Mouse (Mus musculus) CH12.LX (cell line): ENCODE data around the gene F7. TPM values are rescaled to one million over a fixed set of nuclear protein-coding genes. Genes with fewer than 3 reads are reported as not detected.
"Not testable (repeated sequence)": the region's sequence is repeated elsewhere in the genome, so short reads cannot be mapped to it uniquely, and the experiment has no call there.

ENCODE experiments used
- DNase-seq: peaks from one replicate; pipeline ENCODE4 v3.0.0-alpha.2; 2013; ENCODE audit errors: extremely low read depth
- H3K27ac ChIP-seq: 2 replicates; pipeline ENCODE4 v1.5.1; 2012; ENCODE audit warnings: low read depth, mild to moderate bottlenecking, control low read depth, moderate library complexity; ENCODE audit not compliant: insufficient read depth
- H3K27me3 ChIP-seq: replicated peaks from 2 replicates; pipeline ENCODE3; 2012; ENCODE audit warnings: inconsistent platforms
- H3K36me3 ChIP-seq, 2 experiments: replicated peaks in 1 of 2; 2 replicates each; pipeline versions ENCODE3 to v1.6.1; 2012; ENCODE audit warnings: inconsistent platforms in 1 of 2, low read length in 1 of 2, mild to moderate bottlenecking in 1 of 2, mixed read lengths in 1 of 2, moderate library complexity in 1 of 2; ENCODE audit not compliant: control insufficient read depth in 1 of 2, insufficient read depth in 1 of 2
- H3K4me1 ChIP-seq, 2 experiments: 2 replicates each; pipeline ENCODE4 v1.6.1; 2012; ENCODE audit warnings: inconsistent platforms in 1 of 2, moderate library complexity in 1 of 2; ENCODE audit not compliant: insufficient read depth in 2 of 2, control insufficient read depth in 1 of 2
- H3K4me2 ChIP-seq: 2 replicates; pipeline ENCODE4 v1.6.1; 2012; ENCODE audit warnings: low read depth, mild to moderate bottlenecking, control low read depth; ENCODE audit not compliant: poor library complexity, insufficient read depth, severe bottlenecking
- H3K4me3 ChIP-seq, 3 experiments: fragments of 150-350 bp in 1 of 3; sonication (generic) in 1 of 3; replicated peaks in 1 of 3; 2 replicates each; pipeline versions ENCODE3 to v1.5.1; 2011 to 2012; ENCODE audit warnings: low read depth in 2 of 3, low read length in 2 of 3, mild to moderate bottlenecking in 2 of 3, moderate library complexity in 2 of 3, control low read depth in 1 of 3, improper control_type of control experiment in 1 of 3, inconsistent platforms in 1 of 3, mixed read lengths in 1 of 3; ENCODE audit not compliant: poor library complexity in 1 of 3
- H3K79me2 ChIP-seq: replicated peaks from 2 replicates; pipeline ENCODE4 v1.6.1; 2012; ENCODE audit warnings: mild to moderate bottlenecking, moderate library complexity; ENCODE audit not compliant: control insufficient read depth, poor library complexity, insufficient read depth, severe bottlenecking; ENCODE audit errors: extremely low read depth
- H3K9ac ChIP-seq: 2 replicates; pipeline ENCODE4 v1.6.1; 2012; ENCODE audit warnings: low read depth, mild to moderate bottlenecking, control low read depth, moderate library complexity; ENCODE audit not compliant: insufficient read depth
- H3K9me3 ChIP-seq: replicated peaks from 2 replicates; pipeline ENCODE3; 2012; ENCODE audit warnings: low read length, inconsistent platforms, mixed read lengths
- CHD1 ChIP-seq: IDR thresholded peaks from 2 replicates; pipeline ENCODE4 v1.6.1; 2012; ENCODE audit warnings: low read depth, low read length, improper control_type of control experiment, inconsistent platforms
- ELF1 ChIP-seq: IDR thresholded peaks from 2 replicates; pipeline ENCODE4 v1.6.1; 2014; ENCODE audit warnings: low read depth, mild to moderate bottlenecking, inconsistent platforms, low read length, improper control_type of control experiment
- ETS1 ChIP-seq: conservative IDR thresholded peaks from 2 replicates; pipeline ENCODE4 v1.6.1; 2012; ENCODE audit warnings: low read depth, mild to moderate bottlenecking, inconsistent platforms, low read length, improper control_type of control experiment, moderate library complexity
- GABPA ChIP-seq: IDR thresholded peaks from 2 replicates; pipeline ENCODE4 v1.6.1; 2012; ENCODE audit warnings: low read depth, low read length, improper control_type of control experiment, inconsistent platforms; ENCODE audit not compliant: insufficient replicate concordance
- HCFC1 ChIP-seq: IDR thresholded peaks from 2 replicates; pipeline ENCODE4 v1.6.1; 2012; ENCODE audit warnings: low read depth, mild to moderate bottlenecking, inconsistent platforms, low read length, improper control_type of control experiment
- JUN ChIP-seq: IDR thresholded peaks from 2 replicates; pipeline ENCODE4 v1.6.1; 2011; ENCODE audit warnings: low read depth, mild to moderate bottlenecking, low read length, improper control_type of control experiment, moderate library complexity; ENCODE audit not compliant: insufficient read depth
- JUND ChIP-seq: conservative IDR thresholded peaks from 2 replicates; pipeline ENCODE4 v1.6.1; 2011; ENCODE audit warnings: low read depth, low read length, improper control_type of control experiment
- MAFK ChIP-seq: IDR thresholded peaks from 2 replicates; pipeline ENCODE4 v1.6.1; 2011; ENCODE audit warnings: low read length, improper control_type of control experiment; ENCODE audit not compliant: insufficient replicate concordance
- MAZ ChIP-seq: IDR thresholded peaks from 2 replicates; pipeline ENCODE4 v1.6.1; 2012; ENCODE audit warnings: low read depth, mild to moderate bottlenecking, inconsistent platforms, low read length, improper control_type of control experiment, moderate library complexity
- MEF2A ChIP-seq: IDR thresholded peaks from 2 replicates; pipeline ENCODE4 v1.6.1; 2014; ENCODE audit warnings: low read depth, mild to moderate bottlenecking, inconsistent platforms, low read length, improper control_type of control experiment, borderline replicate concordance
- TBP ChIP-seq: conservative IDR thresholded peaks from 2 replicates; pipeline ENCODE4 v1.6.1; 2011; ENCODE audit warnings: low read depth, low read length, improper control_type of control experiment
- TCF12 ChIP-seq: IDR thresholded peaks from 2 replicates; pipeline ENCODE4 v1.6.1; 2014; ENCODE audit warnings: low read depth, mild to moderate bottlenecking, inconsistent platforms, low read length, improper control_type of control experiment
- UBTF ChIP-seq: IDR thresholded peaks from 2 replicates; pipeline ENCODE4 v1.6.1; 2012; ENCODE audit warnings: low read depth, mild to moderate bottlenecking, inconsistent platforms, low read length, improper control_type of control experiment, moderate library complexity
- USF1 ChIP-seq: IDR thresholded peaks from 2 replicates; pipeline ENCODE4 v1.6.1; 2014; ENCODE audit warnings: low read depth, mild to moderate bottlenecking, inconsistent platforms, low read length, improper control_type of control experiment
- USF2 ChIP-seq: conservative IDR thresholded peaks from 2 replicates; pipeline ENCODE4 v1.6.1; 2011; ENCODE audit warnings: low read depth, low read length, improper control_type of control experiment
- ZC3H11A ChIP-seq: IDR thresholded peaks from 2 replicates; pipeline ENCODE4 v1.6.1; 2012; ENCODE audit warnings: low read depth, mild to moderate bottlenecking, inconsistent platforms, low read length, improper control_type of control experiment
- ZKSCAN1 ChIP-seq: IDR thresholded peaks from 2 replicates; pipeline ENCODE4 v1.6.1; 2012; ENCODE audit warnings: low read depth, inconsistent platforms, low read length, improper control_type of control experiment, borderline replicate concordance
- ZMIZ1 ChIP-seq: IDR thresholded peaks from 2 replicates; pipeline ENCODE4 v1.6.1; 2012; ENCODE audit warnings: low read depth, mild to moderate bottlenecking, inconsistent platforms, low read length, improper control_type of control experiment
- ZNF384 ChIP-seq: IDR thresholded peaks from 2 replicates; pipeline ENCODE4 v1.6.1; 2012; ENCODE audit warnings: low read depth, low read length, improper control_type of control experiment, inconsistent platforms
- dilution Hi-C: fragments of 300-500 bp; cut with MboI; formaldehyde crosslinking; loops from 2 replicates; pipeline ENCODE4 v1.14.3; 2020; ENCODE audit warnings: low sequenced_read_pairs; ENCODE audit not compliant: extremely low pct_unique_long_range_greater_than_20kb, extremely low pct_ligation_motif_present
- in situ Hi-C: fragments of 300-500 bp; cut with MboI; formaldehyde crosslinking; loops from 3 replicates; pipeline ENCODE4 v1.14.3; 2019; ENCODE audit warnings: low sequenced_read_pairs, low pct_ligation_motif_present, low pct_unique_long_range_greater_than_20kb, mixed read lengths
- polyA plus RNA-seq: library from polyadenylated mRNA; unstranded; fragments of >175 nt; gene quantifications from 2 replicates; pipeline ENCODE4 v1.2.1, GENCODE M21; 2012; ENCODE audit warnings: low read depth; ENCODE audit not compliant: insufficient read length
- total RNA-seq, 2 experiments: library from RNA; depleted of rRNA; stranded (reverse); fragments of 300-350 nt in 1 of 2; fragments of >200 nt in 1 of 2; gene quantifications; 2 replicates each; pipeline ENCODE4 v1.2.3; 2012 to 2014

Gene F7
- total and polyA plus RNA-seq, 3 experiments = not detected

DNA sequence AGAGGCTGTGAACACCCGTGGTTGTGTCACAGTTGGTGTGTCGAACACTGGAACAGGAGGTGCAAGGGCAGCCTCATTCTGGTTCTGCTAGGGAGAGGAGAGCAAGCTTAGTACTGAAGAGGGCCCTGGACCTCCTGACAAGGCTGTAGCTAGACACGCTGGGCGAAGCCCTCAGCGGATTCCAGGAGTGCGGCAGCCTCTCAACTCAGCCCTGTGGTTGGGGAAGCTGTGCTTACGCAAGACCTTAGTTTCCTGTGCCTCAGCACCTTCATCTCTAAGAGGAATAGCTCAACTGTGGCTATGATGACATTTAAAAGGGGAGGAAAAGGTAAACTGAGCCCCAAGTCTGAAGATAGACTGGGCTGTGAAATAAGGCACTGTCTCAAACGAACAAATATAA is 49.2 kb downstream of the F7 start:
- no peaks in the 10 kb centered on the region for H3K9me3 ChIP-seq
- no peak overlapping the region for H3K9ac ChIP-seq
- in situ Hi-C loops = no loop called here
- H3K27ac ChIP-seq = no peak overlapping the region
- no peak overlapping the region for H3K4me3 ChIP-seq
- no peaks in the 10 kb centered on the region for H3K79me2 ChIP-seq
- dilution Hi-C loops = no loop called here
- TF ChIP-seq TBP (no peak), MAZ (no peak), CHD1 (no peak), ZC3H11A (no peak), ZKSCAN1 (no peak), MAFK (no peak), ZMIZ1 (no peak), ETS1 (no peak), USF2 (no peak), UBTF (no peak), ZNF384 (no peak), JUN (no peak), JUND (no peak), USF1 (no peak)
- TF ChIP-seq, all 38 proteins: peak for 0
- Histone ChIP-seq H3K36me3 (peaks cover 59 to 86% of the 10 kb centered on the region in 2 experiments), H3K27me3 (no peaks in the 10 kb centered on the region), H3K4me1 (no peaks in the 10 kb centered on the region), H3K4me2 (no peak overlapping the region)
- no peak for DNase-seq

GRCm38 (mm10) chr8:13075579-13075978 is 49.7 kb downstream of the F7 start:
- H3K27ac ChIP-seq, H3K4me2 ChIP-seq, H3K9ac ChIP-seq, H3K9me3 ChIP-seq, DNase-seq, H3K27me3 ChIP-seq, H3K79me2 ChIP-seq, in situ Hi-C loops, dilution Hi-C loops, H3K4me1 ChIP-seq, H3K4me3 ChIP-seq: not testable (repeated sequence)
- H3K36me3 ChIP-seq = peaks cover 64 to 92% of the 10 kb centered on the region in 2 experiments

DNA sequence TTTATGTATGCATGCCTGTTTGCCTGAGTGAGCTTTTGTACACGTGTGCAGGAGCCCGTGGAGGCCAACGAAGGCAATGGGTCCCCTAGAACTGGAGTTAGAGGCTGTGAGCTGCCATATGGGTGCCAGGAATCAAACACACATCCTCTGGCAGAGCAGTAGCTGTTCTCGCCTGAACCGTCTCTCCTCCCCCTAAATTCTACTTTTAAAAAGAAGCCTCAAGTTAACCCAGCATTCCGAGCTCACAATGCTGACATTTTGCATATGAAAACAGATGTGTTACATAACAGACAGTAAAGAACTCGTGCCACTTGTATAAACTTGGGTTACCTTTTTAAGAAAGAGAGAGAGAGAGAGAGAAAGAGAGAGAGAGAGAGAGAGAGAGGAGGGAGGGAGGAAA is 51.7 kb downstream of the F7 start:
- H3K27me3 ChIP-seq = no peaks in the 10 kb centered on the region
- TF ChIP-seq CHD1 = no peak
- no peak for TF ChIP-seq ZC3H11A
- TF ChIP-seq JUN = no peak
- TF ChIP-seq USF2 = no peak
- TF ChIP-seq GABPA = no peak
- no peak for TF ChIP-seq HCFC1
- no peak for TF ChIP-seq MEF2A
- TF ChIP-seq JUND = no peak
- TF ChIP-seq ELF1 = no peak
- no peak for TF ChIP-seq TCF12
- peaks cover 80 to 98% of the 10 kb centered on the region in 2 experiments for H3K36me3 ChIP-seq
- no peak overlapping the region for H3K9ac ChIP-seq
- no peaks in the 10 kb centered on the region for H3K4me1 ChIP-seq
- DNase-seq = no peak
- H3K9me3 ChIP-seq = no peaks in the 10 kb centered on the region
- H3K27ac ChIP-seq = no peak overlapping the region
- H3K79me2 ChIP-seq = no peaks in the 10 kb centered on the region
- H3K4me2 ChIP-seq = no peak overlapping the region
- H3K4me3 ChIP-seq = no peak overlapping the region
- dilution Hi-C loops (no loop called here), in situ Hi-C loops (no loop called here)
